Mouse (Mus musculus) right cerebral cortex, postnatal 14 days (tissue): Measurements from ENCODE around the gene Osgin1.

Source experiments
- DNase-seq: peaks from one replicate; pipeline ENCODE4 v3.0.0; 2022

Gene Osgin1

DNA sequence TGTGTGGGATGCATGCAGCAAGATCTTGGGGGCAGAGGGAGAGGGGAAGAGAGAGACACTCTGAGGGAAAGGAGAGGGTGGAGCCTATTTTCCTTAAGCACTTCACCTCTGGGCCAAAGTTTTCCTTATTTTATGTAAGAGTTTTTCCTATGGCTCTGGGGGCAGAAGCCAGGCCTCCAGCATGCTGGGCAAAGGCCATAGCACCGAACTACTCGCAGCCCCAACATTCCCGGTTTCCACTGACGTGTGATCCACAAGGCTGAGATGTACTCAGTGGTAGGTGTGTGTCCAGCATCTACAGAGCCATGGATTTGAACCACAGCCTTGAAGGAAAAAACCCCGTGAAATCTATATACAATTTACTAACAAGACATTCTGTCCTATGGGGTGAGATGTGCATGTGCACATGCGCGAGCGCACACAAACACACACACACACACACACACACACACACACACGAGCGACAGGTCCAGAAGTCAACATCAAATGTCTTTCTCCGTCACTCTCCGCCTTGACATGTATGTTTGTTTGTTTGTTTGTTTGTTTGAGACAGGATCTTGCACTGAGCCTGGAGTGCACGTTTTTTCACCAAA, at the start of gene Osgin1:
Osgin1 (plus strand) TSS at position 543 of the 593 bp plus-strand sequence.
- no peak for DNase-seq

DNA sequence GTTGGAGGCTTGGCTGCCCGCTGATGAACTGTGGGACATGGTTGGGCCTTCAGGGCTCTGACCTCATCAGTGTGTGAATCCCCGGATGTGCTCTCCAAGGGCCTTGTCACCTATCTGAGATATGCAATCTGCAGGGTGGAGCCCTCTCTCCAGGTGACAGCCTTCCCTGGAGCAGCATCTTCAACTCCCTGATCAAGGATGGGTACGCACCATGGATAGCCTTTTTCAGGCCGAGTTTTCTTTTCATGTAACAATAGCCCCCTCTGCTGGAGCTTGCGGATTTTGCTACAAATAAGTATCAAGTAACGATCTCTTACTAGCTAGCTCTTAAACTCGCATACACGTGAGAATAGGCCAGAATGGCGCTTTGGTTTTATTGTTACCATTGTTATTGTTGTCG, 49.4 kb upstream of the Osgin1 start:
- DNase-seq = peak; percentile 81

DNA sequence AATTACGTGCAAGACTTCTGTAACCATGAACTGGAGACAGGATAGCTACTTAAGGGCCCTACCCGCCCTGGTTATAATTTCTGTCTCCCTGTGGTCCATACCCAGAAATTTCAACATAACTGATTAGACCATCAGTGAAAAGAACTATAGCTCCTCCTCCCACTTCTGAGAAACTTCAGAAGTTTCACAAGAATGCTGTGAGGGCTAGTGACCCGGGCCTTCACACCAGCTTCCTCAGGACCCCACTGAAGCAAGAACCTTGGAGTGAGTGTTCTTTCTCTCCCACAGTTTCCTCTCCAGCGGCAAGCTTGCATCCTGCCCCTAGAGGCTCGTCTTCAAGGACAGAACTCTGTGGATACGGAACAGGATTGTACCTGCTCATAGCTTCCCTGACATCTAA, 48.1 kb upstream of the Osgin1 start:
- DNase-seq = no peak

DNA sequence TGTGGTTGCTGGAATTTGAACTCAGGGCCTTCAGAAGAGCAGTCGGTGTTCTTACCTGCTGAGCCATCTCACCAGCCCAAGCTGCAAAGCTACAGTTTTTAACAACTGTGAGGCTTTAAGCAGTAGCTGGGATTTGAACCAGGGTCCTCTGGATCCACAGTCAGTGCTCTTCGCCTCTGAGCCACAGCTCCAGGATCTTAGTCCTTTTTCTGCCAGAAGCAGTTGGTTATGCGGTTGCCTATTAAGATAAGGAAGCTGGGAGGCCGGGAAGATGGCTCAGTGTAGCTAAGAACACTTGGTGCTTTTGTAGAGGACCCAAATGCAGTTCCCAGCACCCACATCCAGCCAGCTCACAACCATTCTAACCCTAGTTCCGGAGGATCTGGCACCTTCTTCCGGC, 46.9 kb upstream of the Osgin1 start:
- DNase-seq = no peak

DNA sequence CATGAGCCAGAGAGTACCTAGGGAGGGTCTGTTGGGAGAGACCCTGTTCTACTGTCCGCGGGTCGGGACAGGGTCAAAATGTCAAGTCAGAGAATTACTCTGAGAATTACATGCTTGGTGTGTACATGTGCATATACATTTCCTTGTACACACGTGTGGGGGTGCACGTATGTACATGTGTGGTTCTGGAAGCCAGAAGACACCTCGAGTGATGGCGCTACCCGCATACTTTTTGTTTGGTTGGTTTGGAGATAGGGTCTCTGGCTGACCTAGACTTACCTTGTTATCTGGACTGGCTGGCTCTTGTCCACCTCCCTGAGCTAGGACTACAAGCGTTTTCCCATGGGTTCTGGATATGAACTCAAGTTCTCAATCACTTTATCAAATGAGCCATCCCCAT, 39.8 kb upstream of the Osgin1 start:
- DNase-seq = no peak

DNA sequence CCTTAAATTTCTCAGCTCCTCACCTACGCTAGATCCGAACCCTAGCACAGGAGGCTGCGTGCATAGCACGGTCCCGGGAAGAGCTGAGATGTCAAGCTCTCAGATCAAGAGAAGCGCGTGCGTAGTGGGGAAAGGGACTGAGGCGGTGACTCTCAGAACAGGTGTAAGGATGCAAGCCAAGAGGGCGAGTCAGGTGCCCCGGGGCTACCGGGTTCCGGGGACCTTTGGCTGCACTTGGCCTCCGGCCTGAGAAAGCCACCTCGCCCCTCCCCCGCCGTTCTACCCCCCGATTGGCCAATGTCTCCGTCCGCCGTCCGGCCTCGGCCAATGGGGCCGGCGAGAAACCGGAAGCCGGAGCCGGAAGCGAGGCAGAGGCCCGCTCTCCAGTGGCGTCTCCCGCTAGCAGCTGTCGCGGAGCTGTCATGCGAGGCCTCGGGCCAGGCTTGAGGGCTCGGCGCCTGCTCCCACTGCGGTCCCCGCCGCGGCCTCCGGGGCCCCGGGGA, 39.3 kb upstream of the Osgin1 start, which contains the start of gene Mlycd:
Mlycd (plus strand) TSS at position 355 of the 503 bp plus-strand sequence.
- DNase-seq = peak; percentile 93

DNA sequence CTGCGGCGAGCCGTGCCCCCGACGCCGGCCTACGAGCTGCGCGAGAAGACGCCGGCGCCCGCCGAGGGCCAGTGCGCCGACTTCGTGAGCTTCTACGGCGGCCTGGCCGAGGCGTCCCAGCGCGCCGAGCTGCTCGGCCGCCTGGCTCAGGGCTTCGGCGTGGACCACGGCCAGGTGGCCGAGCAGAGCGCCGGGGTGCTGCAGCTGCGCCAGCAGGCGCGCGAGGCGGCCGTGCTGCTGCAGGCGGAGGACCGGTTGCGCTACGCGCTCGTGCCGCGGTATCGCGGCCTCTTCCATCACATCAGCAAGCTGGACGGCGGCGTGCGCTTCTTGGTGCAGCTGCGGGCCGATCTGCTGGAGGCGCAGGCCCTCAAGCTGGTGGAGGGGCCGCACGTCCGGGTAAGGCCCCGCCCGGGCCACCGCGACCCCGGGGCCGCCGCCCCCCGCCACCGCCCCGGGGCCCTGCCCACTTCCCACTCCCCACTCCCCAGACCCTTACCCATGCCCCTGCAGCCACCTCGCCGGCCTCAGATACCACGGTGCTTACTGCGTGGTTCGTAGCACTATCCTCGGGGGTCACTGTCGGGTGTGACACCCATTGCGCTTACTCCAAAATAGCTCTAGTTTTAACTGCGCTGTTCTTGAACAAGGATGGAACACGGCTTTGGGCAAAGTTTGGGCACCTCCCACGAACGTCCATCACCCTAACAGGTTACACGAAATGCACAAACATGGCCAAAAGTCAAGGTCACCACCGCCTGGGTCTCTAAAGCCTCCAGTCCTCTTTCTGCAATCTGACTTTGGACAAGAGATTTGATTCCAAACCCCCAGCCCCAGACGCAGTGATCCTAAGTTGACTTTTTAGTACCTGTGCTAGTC, 38.6 kb upstream of the Osgin1 start:
- peak; percentile 37 for DNase-seq

DNA sequence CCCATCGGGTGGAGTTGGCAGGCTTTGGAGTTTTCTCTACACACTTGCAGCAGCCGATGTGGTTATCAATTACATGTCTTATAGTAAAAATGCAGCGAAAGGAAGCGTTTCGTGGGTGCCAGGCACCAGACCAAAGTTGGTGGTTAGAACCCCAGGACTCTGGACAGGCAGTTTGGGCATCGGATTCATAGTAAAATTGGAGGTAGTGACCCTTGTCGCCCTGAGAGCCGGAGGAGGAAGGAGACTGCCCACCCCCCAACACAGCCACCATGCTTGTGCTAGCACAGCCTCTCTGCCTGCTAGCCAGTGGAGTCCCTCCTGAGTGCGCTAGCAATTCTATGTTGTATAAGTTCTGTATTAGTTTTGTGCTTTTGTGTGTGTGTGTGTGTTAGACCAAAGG, 35.4 kb upstream of the Osgin1 start:
- no peak for DNase-seq

DNA sequence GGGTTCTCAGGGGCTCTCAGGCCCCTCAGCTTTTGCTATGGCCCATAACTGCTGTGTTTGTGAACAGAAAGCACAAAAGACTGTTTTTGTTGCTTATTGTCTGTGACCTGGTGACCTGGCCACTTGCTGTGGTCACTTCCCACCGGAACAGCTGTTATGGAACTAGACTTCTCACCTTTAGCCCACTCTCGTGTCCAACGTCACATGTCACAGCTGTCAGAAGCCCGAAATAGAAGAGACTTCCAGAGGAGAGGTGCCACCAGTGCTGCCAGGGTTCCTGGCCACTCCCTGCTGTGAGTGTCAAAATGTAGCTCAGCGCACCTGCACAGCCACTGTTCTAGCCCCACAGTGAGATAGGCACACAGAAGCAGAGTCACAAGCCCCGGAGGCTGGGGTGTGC, 34.7 kb upstream of the Osgin1 start:
- DNase-seq = no peak

DNA sequence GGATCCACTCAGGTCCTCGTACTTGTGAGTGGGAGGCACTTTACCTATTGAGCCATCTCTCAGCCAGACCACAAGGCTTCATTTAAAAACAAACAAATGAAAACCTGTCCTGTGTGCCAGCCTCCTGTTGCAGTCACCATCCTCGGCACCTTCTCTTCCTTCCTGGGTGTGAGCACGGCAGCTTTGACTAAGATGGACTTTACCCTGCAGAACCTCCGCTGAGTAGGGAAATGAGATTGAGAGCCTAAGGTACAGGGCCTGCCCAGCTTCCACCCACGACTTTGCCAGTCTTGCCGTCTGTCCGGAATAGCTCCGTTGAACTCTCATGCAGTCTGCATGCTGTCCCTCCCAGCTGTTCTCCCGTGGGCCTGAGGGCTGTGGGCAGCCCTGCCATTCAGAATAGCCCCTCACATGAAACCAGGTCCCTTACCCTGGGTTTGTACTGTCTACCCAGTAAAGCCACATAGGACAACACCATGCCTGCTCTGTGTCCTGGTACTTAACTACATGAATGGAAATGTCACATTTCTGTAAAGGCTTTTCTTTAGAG, 33.7 kb upstream of the Osgin1 start:
- DNase-seq = no peak

DNA sequence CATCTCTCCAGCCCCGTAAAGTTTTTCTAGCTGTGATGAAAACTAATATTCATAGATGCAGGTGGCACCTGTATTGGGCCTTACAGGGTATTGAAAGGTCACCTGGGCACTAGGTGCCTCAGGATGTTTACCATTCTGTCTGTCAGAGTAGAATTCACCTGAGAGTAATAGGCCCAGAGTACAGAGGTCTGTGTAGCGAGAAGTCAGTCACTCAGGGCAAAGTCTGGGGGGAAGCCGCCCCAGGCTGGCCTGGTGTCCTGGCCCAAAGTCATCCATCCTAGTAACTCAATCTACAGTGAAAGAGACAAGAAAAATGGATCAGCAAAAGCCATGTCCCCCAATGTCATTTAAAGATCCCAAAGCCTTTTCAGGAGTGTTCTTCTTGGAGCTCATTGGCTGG, 33.0 kb upstream of the Osgin1 start:
- no peak for DNase-seq

DNA sequence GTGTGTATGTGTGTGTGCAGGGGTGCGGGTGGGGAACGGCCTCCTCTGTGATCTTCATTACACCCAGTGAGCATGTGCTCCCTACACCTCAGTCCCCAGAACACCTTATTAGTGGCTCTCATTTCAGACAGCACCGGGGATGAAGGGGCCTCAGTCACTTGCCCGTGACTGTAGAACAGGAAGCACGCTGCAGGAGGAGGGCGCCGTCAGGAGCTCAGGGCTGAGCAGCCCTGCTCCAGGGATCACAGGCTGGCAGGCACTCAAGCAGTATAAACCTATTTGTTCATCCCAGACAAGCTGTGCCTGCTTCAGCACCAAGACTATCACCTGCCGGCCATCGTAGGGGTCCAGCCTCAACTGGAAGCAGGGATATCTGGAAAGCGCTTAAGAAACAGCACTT, 30.0 kb upstream of the Osgin1 start:
- DNase-seq = no peak

DNA sequence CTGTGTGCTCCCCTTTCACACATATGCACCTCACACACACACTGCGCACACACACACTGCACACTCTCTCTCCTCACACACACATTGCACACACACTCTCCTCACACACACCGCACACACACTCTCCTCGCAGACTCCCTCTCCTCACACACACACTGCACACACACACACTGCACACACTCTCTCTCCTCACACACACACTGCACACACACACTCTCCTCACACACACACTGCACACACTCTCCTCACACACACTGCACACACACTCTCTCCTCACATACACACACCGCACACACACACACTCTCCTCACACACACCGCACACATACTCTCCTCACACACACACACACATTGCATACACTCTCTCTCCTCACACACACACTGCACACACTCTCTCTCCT, 29.3 kb upstream of the Osgin1 start:
- no peak for DNase-seq

DNA sequence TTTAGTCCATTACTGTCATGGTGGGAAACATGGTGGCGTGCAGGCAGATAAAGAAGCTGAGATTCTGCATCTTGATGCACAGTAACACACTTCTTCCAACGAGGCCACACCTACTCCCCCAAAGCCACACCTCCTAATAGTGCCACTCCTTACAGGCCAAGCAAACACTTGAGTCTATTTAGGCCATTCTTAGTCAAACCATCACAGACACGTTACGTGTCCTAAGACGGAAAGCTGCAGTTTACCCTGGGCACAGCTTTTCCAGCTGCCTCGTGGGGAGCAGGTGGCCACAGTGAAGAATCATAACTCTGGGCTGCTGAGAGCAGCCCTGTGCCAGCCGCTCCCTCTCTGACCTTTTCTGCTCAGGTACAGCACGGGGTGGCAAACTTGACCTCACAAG, 25.6 kb upstream of the Osgin1 start:
- no peak for DNase-seq

DNA sequence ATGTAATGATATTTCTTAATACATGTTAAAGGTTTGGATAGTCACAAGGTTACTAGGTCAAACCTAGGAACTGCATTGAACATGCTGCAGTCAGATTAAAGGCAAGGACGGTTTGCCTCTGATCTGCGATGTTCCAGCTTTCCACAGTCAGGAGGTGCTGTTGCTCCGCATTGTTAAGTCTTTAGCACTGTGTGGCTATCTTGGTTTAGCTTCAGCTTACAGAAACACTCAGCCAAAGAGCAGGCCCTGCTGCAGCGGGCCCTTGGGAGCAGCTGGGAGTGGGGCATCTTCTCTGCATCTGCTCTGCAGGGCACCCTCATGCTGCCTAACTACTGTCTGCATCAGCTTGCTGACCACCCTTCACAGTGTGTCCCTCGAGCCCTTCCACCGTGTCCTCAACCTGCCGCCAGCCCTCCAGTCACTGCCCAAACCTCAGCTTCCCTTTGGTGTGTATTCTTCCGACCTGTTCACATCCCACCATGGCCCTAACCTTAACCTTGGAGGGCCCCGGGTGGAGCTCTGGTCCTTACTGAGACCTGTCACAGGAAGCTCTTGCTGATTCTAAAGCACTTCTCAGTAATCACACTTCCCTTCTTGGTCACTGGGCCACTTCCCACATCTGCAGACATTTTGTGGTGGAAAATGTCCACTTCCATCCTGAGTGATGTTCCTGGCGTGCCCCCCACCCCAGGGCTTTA, 21.7 kb upstream of the Osgin1 start:
- DNase-seq = no peak

DNA sequence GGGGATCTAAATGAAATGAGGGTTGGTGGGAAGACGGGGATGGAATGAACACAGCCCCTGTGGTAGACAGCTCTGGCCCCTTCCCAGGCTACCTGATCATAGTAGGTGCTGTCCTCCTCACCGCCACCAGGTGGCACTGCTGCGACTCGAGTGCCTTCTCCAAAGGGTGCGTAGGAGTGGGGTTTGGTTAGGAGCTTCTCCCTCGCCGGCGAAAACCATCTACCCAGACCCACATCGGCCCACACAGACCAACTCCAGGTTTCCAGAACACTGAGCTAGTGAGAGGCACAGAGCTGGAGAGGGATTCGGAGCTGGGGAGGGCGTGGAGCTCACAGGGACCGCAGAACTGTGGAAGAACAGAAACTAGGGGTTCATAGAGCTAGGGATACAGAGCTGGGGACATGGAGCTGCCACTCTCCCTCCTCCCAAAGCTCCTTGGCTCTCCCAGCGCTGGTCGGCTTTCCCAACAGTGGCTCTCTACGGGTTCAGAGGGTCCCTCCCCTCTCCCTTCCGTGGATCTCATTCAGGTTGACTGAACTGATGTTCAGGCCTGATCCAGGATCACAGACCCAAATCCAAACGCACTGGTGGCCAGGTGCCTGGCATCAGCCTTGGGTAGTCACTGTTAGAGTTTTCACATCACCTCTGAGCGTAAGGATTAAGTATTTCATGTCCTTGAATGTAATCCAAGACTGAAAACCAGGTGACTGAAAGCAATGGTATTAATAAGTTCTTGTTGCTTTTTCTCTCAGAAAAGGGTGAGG, 21.0 kb upstream of the Osgin1 start:
- DNase-seq = peak; percentile 79

DNA sequence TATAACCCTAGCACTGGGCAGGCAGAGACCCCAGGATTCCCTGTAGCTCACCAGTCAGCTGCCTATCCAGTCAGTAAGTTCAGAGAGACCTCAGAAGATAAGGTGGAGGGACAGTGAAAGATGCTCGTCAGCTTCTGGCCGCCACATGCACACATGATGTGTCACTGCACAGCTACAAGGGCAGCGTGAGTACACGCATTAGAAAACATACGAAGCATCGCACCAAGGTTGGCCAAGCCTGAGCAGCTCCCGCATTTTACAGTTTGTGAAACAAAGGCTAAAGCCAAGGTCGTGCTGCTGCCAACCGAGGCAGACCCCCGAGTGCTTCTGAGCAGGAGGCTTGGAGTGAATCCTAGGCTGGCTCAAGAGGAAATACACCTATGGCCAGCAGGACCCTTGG, 20.3 kb upstream of the Osgin1 start:
- no peak for DNase-seq

DNA sequence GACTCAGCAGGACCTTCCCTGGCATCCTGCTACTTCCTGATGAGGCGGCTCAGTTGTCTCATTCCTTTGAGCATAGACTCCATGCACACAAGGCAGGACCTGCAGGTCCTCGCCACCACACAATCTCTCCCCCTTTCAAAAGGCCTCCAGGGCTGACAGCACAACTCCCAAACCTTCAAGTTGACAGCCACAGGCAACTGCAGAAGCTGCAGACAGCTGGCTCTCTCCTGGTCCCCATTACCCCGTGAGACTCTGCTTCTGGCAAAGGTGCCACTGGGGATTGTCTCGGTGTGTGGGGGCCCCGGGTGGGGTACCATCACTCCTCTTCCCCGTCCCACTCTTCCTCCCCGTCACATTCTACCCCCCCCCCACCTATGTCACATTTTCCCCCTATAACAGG, 13.6 kb upstream of the Osgin1 start:
- no peak for DNase-seq

DNA sequence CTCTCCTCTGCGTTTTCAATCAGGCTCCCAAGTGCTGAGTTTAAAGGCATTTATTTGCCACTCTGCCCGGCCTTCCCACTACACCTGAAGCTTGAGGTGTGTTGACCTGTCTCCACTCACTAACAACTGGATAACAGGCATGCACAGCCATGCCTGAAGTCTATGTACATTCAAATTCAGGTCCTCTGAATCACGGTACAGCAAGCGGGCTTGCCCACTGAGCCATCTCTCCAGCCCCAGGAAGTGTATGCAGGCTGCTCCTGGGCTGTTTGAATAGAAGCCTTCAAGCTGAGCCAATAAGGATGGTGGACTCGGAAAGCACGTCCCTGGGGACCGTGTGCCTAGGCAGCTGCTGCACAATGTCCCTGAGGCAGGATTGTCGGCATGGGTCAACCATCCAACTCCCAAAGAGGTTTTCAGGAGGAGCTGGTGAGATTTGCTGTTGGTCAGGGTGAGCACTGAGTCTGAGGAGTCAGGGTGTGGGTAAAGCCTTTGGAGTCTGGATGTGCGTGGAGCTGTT, 12.3 kb upstream of the Osgin1 start:
- DNase-seq = no peak

DNA sequence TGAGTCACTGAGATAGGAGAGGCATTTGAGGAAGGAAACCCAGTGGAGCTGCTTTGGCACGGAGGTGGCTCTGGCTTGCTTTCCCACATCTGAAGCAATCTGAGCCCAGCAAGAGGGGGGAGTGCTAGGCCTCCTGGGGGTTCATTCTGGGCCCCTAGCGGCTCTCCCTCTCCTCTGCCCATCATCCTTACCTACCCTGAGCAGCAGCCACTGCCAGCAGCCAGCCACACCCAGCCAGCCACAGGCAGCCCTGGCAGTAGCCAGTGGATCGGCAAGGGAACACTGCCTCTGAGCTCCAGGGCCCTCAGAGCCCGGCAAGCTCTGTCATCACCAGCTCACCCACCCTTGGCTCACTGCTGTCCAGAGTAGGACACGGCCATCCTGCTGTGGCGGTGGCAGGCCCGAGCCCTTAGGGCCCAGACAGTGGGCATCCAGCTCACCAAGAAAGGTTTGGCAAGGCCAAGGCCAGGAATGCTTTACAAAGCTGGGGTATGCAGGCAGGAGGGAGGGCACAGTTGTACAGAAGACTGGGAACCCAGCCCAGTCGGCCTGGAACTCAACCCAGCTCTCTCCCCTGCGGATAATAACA, 11.7 kb upstream of the Osgin1 start:
- no peak for DNase-seq

DNA sequence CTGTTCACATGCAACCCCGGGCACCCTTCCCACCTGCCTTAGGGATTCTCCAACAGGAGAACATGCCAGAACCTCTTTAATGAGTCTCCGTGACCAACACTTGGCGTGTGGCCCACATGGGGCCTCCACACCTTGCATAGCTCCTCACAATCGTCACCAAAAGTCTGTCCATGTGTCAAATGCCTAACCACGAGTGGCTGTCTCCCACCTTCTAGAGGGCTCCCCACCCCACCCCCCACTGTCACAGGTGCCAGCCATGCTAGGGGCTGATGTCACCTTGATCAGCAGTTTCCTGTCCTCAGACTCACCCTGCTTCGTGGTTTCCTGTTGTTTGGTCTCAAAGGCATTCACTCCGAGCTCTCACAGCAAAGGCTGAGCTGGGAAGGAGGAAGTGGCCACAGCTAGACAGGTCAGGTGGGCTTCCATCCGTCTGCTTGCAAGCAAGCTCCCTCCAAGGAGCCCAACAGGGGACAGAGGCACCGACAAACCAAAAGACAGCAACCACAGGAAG, 10.2 kb upstream of the Osgin1 start:
- DNase-seq = no peak
